Mouse (Mus musculus) cerebellum, postnatal 25 days (tissue): ENCODE measurements around the gene Olfr1121.
"Not testable (repeated sequence)": the region's sequence is repeated elsewhere in the genome, so short reads cannot be mapped to it uniquely, and the experiment has no call there.

Source experiments
- DNase-seq, 2 experiments: peaks; one replicate each; pipeline ENCODE4 v3.0.0; 2021; ENCODE audit warnings: mixed read lengths in 2 of 2

Gene Olfr1121

DNA sequence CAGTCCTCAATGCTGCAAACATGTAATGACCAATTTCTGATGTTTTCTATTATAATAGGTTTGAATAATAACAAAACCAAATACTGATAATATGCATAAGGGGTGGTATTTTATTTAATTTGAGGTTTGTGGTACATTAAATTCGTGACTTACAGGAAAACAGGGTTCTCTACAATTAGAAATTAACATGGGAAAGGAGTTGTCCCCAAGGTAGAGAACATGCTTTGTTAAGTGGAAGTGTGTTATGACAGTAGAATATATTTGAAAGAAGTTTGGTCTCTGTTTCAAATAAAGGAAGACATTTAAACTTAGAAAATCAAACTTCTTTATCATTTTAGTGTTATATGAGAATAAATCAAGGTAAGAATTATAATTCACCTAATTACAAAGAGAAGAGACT is at the start of gene Olfr1121:
Gene Olfr1121, plus strand, starts transcription at position 301 of the 400 bp plus-strand sequence.
- DNase-seq = no peak

DNA sequence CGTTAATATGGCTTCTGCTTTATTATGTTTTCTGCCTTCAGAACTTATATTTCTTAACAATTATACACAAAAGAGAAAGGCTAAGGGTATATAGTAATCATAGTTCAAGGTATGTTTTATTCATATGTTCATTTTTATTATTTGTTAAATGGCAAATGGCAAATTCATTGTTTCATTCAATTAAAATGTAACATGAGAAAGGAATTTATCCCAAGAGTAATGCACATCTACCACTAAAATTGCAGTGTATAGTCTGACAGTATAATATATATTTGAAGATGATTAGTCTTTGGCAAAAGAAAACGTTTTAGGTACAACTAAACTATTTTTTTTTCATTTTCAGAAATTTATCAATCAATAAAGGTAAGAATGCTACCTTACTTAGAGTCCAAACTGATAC is 15.2 kb upstream of the Olfr1121 start, which contains the start of gene Olfr1120:
Gene Olfr1120, plus strand, starts transcription at position 301 of the 400 bp plus-strand sequence.
- no peak for DNase-seq

DNA sequence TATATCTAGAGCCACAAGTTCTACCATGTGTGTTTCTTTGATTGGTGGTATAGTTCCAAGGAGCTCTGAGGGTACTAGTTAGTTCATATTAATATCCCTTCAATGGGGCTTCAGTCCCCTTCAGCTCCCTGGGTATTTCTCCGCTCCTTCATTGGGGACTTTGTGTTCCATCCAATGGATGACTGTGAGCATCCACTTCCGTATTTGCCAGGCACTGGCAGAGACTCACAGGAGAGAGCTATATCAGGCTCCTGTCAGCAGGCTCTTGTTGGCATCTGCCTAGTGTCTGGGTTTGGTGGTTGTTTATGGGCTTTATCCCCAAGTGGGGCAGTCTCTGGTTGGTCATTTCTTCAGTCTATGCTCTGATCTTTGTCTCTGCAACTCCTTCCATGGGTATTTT is 9.6 kb upstream of the Olfr1121 start:
- not testable (repeated sequence) for DNase-seq

DNA sequence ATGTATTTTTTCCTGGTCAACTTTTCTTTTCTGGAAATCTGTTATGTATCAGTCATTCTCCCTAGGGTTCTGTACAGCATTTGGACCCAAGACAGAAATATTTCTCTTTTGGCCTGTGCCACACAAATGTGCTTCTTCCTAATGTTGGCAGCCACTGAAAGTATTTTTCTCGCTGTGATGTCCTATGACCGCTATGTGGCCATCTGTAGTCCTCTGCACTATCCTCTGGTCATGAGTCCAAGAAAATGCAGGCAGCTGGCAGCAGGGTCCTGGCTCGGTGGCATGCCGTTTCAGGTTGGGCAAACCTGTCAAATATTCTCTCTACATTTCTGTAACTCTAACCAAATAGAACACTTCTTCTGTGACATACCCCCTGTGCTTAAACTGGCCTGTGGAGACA is 2.0 kb downstream of the Olfr1121 start:
- peak; percentile 74 to 79 for DNase-seq

GRCm38 (mm10) chr2:87383935-87384334 is 14.2 kb downstream of the Olfr1121 start:
- DNase-seq = no peak

DNA sequence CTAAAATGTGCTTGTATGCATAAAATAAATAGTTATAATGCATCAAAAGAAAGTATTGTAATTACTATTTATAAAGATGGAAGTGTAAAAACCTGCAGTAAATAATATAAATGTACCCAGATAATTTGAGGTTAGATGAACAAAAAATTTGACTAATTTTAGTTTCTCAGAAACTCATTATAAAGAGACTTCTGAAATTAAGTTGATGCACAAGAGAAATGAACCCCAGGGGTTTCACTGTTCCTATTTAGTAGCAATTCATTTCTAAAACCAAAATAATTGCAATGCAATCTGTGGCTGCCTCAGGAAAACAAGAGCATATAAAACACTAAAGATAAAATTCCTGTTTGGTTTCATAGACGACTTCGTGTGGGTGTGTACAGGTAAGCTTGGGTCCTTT is 15.9 kb downstream of the Olfr1121 start, which contains the start of gene Olfr1122:
Gene Olfr1122, plus strand, starts transcription at position 301 of the 400 bp plus-strand sequence.
- DNase-seq = no peak

DNA sequence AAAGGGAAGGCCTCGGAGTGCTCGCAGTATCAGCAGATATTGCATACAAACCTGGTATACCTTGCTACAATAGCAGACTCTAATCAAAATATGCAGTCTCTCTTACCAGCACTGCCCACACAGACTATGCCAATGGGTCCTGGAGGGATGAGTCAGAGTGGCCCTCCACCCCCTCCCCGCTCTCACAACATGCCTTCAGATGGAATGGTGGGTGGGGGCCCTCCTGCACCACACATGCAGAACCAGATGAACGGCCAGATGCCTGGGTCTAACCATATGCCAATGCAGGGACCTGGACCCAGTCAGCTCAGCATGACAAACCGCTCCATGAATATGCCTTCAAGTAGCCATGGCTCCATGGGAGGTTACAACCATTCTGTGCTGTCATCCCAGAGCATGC is 23.9 kb downstream of the Olfr1121 start:
- DNase-seq = not testable (repeated sequence)

GRCm38 (mm10) chr2:87394686-87395085 is 25.0 kb downstream of the Olfr1121 start:
- not testable (repeated sequence) for DNase-seq

- no peak for DNase-seq
Measured at GRCm38 (mm10) chr2:87416335-87416734, 46.6 kb downstream of the Olfr1121 start, which contains the start of gene Olfr1123. Gene Olfr1123, plus strand, starts transcription at chr2:87416635.
